Comparison of ENCODE assay signal across 15 mouse cellular contexts in genomic region chr8:66758519-66758918, GRCm38 (mm10).
"Had no signal": no experiment of that assay in that cellular context is flagged by ENCODE, and none has a peak within 500 bp of the region (broad histone marks: within the 10 kb centered on the region; RNA-seq: fewer than 3 reads in every experiment).

No protein-coding gene starts in this region.

- H3K27ac ChIP-seq: neural tube, embryonic 13.5 days; neural tube, embryonic 15.5 days; stomach, embryonic 15.5 days had no signal

- H3K36me3 ChIP-seq: neural tube, embryonic 13.5 days; neural tube, embryonic 15.5 days; stomach, embryonic 15.5 days had no signal

- H3K4me1 ChIP-seq: neural tube, embryonic 13.5 days; neural tube, embryonic 15.5 days; stomach, embryonic 15.5 days had no signal

- H3K4me3 ChIP-seq: neural tube, embryonic 13.5 days; neural tube, embryonic 15.5 days; stomach, embryonic 15.5 days had no signal

- DNase-seq: retina, postnatal 1 day; right cerebral cortex, adult 18-20 months; right cerebral cortex, postnatal 14 days; right cerebral cortex, postnatal 25 days; right cerebral cortex, postnatal 4 days; spleen, adult 18-20 months; thymus, adult 18-20 months; thymus, adult 2 months; thymus, postnatal 14 days; thymus, postnatal 25 days; thymus, postnatal 36 days; thymus, postnatal 4 days had no signal

- H3K9me3 ChIP-seq: neural tube, embryonic 13.5 days; neural tube, embryonic 15.5 days; stomach, embryonic 15.5 days had no signal

- H3K9ac ChIP-seq: neural tube, embryonic 13.5 days; neural tube, embryonic 15.5 days; stomach, embryonic 15.5 days had no signal

- H3K4me2 ChIP-seq: neural tube, embryonic 13.5 days; neural tube, embryonic 15.5 days; stomach, embryonic 15.5 days had no signal

- H3K27me3 ChIP-seq: neural tube, embryonic 13.5 days; neural tube, embryonic 15.5 days; stomach, embryonic 15.5 days had no signal
